Mouse (Mus musculus) cerebellum, postnatal 36 days (tissue): ENCODE data around the gene Cda.

Experiments used
- DNase-seq, 2 experiments: peaks; one replicate each; pipeline ENCODE4 v3.0.0; 2021 to 2022; ENCODE audit warnings: mixed read lengths in 2 of 2

Gene Cda

DNA sequence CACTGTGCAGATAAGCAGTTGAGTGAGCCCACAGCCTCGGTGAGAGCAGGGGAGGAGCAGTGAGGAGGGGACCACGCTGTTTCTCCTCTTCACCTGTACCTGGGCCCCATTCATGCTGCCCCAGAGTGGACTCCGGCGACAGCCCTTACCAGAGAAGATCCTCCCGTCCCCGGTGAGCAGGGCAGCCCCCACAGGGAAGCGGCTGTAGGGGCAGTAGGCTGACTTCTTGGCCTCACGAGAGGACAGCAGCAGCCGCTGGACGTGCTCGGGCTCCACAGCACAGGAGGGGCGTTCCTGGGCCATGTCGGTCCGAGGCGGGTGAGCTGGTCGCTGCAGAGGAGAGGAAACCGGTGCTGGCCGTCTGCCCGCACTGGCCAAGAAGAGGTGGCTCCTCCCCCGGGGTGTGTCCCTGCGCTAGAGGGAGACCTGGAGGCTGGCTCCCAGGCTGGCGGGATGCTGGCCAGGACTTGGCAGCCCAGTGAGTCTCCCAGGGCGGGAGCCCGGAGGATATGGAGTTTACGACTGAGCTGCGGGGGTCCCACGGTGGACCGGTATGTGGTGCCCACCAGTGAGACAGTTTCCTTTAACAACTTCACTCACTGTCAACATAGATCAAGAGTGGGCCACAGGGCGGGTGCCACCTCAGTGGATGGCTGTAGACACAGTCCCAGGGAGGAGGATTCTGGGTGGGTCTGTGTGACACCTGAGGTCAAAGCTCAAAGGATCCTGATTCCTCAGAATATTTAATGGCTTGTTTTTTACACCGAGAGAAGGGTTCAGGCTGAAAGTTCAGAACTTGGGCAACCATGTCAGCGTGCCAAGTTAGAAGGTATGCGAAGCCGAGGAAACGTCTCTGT is at the start of gene Cda:
TSS of gene Cda (minus strand) at position 352 of the 857 bp plus-strand sequence.
- peak; percentile 59 to 70 for DNase-seq

DNA sequence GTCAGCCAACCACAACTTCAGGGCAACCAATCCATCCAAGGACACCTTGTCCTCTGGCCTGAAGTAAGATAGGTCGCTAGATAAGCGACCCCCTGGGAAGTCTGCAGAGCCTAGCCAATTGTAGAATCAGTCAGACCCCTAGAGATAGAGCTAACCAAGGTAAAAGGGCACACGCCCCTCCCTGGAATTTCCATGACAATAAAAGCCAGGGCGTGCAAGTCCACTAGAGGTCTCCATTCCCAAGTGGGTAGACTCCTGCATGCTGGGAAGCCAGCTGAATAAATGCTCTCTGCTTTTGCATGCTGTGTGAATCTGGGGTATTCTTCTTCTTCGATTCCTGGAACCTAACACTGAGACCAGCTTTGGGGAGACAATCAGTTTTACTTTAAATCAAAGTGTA is 48.6 kb upstream of the Cda start:
- DNase-seq, result no peak

DNA sequence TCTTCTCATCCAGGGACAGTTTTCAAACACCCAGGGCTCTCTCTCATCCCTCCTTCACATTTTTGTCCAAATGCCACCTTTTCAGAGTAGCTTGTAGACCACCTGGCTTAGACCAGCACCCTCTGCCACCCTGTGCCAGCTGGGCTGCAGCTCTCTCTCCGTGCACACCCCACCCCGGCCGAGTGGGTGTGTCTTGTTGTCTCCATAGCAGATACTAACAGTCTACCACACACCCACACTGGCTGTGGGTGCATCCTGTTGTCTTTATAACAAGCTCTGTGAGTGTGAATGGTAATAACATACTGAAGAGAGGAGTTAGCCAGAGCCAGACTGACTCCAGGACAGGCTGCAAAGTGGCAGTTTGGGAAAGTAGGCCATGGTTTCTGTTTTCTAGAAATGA is 48.2 kb upstream of the Cda start:
- no peak for DNase-seq

DNA sequence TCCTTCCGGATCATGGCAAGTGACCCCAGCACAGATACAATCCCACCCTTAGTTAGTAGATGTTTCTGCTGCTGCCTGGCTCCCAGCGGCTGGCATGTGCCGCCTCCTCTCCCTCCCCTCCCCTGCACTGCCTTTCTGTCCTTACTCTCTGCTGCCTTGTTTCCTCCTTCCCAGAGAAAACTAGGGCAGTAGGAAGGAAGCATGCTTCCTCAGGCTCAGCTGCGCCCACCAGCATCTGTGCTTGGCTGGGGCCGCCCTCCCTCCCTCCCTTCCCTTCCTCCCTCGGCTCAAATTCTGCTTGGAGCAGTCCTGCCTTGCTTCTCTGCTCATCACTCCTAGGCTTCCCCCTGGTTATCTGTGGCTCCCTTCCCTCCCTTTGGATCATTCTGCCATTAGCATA is 46.9 kb upstream of the Cda start:
- no peak for DNase-seq

DNA sequence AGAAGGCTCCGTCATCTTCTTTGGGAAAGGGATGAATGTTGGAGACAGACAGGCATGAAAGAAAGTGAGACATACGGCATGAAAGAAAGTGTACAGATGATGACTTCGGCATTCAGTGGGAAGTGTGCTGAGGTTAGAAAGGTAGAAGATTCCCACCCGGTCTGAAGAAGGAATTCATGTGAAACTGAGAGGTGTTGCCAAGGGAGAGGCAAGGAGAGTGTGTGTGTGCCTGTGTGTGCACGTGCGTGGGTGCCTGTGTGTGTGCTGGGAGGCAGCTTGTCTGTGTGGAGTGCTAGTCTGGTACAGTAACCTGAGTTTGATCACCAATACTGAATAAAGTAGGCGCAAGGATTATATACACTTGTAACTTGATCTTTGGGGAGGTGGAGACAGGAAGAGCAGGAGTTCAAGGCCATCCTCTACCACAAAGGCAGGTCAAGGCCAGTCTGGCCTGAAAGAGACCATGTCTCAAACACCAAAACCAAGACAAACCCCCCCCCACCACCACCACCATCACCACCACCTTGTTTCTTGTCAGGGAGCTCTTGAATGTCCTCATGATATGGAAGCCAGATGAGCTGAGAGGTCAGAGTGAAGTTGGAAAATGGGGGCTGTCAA is 43.8 kb upstream of the Cda start:
- no peak for DNase-seq

DNA sequence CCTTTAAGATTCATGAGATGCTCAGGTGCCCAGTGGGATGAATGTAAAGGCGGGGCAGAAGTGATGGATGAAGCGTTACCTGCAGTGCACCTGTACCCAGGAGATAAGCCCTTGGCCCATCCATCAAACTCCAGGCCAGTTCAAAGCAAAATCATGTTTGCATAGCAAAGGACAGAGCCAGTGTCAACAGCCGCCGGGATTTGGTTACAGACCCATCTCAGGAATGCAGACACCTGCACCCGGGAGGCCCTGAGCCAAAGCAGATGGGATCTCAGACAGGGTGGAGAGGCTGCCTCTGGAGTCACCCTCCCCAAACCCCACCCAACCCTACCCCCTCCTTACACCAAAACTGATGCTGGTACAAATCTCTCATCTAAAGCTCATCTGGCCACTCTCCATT is 43.2 kb upstream of the Cda start:
- DNase-seq, result no peak

DNA sequence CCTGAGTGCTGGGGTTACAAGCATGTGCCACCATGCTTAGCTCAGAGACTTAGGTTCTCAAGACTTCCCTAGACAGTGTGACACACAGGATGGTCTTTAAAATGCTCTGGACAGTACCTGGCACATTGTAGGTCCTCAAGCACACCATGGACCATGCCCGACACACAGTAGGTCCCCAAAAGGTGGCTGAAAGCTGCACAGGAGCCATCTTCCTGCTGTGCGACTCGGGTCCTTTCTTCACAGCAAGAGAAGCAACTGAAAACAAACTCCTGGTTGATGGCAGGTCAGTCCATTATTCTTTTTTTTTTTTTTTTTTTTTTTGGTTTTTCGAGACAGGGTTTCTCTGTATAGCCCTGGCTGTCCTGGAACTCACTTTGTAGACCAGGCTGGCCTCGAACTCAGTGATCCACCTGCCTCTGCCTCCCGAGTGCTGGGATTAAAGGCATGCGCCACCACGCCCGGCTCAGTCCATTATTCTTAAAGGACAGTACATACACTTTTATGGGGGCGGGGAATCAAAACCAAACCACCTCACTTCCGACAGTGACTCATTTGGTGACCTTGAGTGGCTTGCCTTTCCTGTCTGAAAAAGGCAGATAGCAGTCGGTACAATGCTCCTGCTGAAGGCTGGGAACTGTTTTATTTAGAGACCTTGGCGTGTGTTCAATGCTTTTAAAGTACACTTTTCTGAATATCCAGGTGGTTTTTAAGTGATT is 39.8 kb upstream of the Cda start:
- no peak for DNase-seq

DNA sequence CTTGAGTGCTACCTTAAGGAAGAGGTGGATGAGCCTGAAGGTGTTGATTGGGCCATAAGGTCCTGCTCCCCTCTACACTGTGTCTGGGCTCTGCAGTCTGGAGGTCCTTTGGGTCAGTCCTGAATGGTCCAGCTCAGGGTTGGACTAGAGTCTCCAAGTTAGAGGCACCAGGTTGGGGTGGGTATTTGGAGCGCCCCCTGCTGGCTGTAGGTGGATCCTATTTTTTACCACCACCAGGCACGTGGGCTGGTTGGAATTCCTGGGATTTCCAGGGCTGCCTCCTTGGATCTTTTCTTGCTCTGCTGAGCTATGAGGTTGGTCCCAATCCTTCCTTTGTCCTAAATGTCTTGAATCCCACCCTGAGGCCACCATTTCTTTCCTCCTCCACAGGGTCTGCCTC is 37.0 kb upstream of the Cda start:
- peak; percentile 27 to 30 for DNase-seq

DNA sequence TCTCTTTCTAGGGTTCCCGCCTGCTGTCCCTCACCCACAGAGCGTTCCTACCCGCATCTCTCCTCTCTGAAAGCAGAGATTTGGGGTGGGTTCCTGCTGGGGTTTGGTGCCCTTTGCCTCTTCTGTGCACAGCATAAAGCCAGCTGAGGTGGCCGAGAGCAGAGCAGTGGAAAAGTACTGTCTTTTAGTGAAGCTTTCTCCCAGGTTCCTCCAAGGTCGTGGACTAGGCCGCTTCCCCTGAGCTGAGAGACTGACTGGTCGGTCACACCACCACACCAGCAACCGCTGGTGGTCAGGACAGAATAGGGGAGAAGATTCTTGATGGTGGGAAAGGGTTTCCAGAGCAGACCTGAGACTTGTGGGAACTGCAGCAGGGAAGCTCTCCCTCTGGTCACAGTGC is 28.9 kb upstream of the Cda start:
- DNase-seq, result no peak

DNA sequence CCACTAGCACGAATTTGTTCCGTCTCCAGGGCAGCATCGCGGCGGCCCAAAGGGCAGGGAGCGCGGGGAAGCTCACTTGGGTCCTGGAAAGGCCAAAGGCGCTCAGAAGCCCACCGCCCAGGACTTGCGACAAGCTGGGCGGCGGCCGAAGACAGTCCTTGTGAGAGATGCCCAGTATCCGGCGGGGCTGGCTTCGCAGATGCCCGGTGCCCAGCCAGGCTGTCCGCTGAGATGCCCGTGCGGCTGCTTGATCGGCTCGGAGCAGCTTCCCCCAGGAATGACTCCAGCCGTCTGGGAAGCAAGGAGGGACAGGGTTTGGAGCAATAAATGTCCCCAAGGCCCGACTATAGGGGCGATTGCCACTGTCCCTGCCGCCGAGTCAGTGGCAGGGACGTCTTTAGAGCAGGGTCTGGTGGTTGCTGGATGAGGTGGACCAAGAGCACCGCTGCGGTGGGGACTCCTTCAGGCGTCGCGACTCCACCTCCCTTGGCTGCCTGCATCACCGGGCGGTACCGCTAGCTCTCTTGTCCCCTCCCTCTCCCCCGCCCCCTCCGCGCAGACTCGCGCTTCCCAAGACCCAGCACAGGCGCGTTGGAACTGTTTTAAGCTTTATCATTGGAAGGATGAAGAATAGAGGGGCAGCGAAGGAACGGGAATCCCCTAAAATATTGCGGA is 28.3 kb upstream of the Cda start, which contains the start of gene Fam43b:
TSS of gene Fam43b (minus strand) at position 558 of the 675 bp plus-strand sequence.
- DNase-seq, result peak; percentile 10 to 39

DNA sequence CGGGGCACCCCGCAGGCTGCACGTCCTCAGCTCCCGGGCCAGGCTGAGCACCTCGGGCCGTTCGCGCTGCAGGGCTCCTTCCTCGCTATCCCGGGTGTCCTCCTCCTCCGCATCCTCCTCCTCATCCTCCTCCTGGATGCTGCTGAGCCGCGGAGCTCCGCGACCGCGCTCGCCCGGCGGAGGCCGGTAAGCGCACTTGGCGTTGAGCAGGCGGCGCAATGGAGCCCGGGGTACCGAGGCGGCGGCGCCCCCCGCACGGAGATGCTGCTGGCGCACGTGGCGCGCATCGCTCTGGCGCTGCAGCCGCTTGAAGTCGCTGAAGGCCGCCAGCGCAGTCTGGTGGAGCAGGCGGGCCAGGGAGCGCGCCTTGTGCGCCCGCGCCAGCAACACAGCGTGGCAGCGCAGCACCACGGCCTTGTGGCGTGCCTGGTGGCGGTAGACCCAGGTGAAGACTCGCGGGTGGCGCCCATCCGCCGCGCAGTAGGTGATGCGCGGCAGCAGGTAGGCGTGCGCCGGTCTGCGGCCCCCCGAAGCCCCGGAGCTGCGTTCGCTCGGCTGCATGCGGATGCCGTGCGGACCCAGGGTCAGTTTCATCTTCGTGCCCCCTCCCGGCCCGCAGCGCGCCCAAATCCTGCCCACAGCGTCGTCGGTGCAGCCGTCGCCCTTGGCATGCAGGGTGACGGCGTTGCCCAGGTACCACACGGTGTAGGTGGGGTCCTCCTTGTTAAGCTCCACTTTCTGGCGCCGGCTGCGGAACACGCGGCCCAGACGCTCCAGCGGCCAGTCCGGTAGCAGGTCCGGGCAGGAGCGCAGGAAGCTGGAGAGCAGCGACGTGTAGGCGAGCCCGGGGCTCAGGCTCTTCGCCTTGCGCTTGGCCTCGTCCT is 27.5 kb upstream of the Cda start:
- peak; percentile 7 to 16 for DNase-seq

DNA sequence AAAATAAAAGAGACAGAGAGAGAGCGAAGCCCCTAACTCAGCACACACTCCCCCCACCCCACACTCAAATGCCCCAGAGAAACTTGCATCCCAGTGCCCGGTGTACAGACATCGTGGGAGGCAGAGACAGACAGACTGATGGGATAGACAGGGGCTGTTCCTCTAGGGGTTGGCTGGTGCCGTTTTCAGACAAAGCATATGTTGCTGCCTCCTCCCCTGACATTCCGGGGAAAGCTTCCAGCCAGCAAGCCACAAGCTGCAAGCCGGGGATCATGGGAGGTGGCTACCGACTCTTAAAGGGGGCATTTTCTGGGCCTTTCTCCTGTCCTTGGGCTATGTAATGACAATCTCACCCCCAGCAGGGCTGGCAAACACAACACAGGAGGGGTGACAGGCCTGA is 25.9 kb upstream of the Cda start:
- no peak for DNase-seq

DNA sequence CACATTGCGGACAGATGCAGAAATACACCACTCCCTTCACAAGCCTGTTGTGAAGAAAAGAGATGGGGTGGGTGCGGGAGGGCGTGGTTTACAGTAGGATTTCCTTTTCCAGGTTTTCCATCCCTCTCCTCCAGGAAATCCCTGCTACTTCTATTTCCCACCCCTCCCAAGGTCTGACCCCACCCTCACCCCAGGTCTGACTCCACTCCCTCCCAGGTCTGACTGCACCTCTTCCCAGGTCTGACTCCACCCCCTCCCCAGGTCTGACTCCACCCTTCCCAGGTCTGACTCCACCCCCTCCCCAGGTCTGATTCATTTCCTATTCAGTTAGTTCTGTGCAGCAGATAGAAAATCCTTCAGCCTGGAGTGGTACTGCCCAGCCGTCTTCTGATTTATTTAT is 16.0 kb upstream of the Cda start:
- DNase-seq, result no peak

DNA sequence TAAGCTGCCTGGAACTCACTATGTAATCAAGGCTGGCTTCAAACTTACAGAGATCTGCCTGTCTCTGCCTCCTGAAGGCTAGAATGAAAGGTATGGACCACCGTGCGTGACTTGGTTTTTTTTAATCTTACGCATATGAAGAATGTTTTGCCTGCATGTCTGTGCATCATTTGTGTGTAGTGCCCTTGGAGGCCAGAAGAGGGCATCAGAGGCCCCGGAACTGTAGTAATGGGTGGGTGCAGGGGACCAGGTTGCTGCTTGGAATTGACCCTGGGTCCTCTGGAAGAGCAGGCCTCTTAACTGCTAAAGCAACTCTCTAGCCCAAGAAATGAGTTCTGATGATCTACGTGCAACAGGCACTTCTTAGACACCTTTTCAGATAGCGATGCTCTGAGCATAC is 14.7 kb upstream of the Cda start:
- no peak for DNase-seq

DNA sequence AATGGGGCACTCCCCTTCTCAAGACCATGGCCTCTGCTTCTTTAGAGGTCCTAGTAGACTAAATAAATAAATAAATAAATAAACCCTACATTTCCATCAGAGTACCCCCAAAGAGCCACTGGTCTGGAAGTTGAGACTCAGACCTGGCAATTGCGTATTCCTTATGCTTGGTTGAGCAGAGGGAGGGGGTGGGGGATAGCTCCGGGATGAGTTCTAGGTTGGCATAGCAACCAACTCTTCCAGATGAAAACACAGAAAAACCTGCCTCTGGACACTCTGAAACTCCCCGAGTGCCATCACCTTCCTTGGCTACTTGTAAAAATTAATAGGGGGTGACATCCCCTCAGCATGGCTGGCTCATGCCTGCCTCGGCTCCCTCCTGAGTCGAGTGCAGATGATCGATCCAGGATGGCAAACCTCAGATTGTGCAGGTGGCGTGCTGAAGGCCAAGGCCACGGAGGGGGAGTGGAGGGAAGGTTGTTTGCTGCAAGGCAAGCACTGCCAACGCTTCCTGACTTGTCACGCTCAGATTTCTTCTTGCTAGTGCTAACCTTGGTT is 12.4 kb upstream of the Cda start:
- no peak for DNase-seq

DNA sequence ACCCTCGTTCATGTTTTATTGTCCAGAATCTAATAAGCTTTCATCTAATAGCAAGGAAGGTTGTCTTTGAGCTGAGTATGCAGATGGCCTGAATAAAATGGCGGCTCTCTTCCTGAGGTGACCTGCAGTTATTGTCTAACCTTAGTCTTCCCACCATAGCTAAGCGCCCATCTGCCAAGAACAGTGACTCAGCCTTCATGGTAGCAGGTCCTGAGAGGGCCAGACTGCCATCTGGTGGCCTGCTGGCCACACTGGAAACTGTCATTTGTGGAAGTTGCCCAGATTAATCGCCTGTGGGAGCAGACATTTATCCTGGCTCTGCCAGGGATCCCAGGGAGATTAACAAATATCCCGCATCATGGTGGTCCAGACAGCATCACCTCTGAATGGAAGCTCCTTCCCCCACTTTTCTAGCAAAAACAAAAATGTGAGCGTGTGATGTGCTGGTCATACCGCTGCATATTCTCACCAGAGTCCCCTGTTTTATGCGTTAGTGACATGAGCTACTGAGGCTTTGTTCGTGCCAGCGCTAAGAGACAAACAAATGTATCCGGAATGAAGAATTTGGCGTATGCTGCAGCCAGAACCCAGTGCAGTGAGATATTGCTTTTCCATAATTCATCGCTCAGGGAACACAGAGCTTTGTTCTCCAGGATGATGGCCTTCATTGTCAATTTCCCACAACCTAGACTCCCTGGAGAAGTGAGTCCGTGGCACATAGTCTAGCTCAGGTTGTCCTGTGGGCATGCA is 11.5 kb upstream of the Cda start:
- peak; percentile 87 to 89 for DNase-seq

DNA sequence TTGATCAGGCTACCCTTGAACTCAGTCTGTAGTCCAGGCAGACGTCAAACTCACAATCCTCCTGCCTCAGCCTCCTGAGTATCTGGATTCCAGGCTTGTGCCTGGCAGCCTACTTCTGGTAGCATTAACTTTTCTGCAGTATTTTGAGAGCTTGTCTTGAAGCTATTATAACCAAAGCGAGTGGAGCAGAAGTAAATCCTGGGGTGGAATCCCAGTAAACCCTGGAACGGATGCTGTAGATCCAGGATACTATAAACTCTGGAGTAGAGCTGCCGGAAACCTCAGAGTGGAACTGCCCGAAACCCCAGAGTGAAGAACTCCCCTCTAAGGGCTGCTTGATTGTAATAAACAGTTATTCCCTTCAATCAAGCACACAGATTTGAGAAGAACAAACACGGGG is 9.7 kb upstream of the Cda start:
- DNase-seq, result peak; percentile 26 to 37

DNA sequence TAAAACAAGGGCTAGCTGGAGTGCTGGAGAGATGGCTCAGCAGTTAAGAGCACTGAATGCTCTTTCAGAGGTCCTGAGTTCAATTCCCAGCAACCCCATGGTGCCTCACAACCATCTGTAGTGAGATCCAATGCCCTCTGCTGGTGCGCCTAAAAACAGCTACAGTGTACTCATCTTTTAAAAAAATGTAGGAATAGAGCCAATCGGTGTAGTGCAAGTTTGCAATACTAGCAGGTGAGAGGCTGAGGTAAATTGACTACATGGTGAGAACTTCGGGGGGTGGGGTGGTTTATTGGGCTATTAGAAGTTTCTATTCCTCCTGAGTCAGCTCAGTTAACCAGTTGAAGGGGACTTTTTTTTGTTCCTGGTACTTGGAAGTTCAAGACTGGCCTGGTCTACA is 7.3 kb upstream of the Cda start:
- no peak for DNase-seq

DNA sequence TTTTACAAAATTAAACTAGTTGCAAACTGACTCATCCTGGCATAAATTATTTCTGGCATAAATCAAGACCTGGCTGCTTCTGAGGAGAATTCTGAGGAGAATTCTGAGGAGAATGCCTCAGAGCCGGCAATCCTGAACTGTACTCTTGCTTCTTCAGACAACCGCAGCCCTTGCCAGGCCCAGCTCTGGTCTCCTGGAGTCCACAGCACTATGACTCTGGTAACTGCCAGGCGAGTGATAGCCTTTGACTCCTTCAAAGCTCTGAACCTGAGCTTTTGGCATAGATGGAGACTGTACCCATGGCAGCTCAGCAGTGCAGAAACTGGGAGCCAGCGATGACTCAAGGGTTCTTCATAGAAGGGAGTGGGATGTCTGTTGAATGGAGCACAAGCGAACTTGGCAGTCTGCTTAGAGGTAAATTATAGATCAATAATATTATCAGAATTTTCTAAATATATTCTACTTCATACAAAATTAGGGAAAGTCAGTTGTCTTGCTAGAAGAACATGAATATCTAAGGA is 3.3 kb upstream of the Cda start:
- DNase-seq, result no peak

DNA sequence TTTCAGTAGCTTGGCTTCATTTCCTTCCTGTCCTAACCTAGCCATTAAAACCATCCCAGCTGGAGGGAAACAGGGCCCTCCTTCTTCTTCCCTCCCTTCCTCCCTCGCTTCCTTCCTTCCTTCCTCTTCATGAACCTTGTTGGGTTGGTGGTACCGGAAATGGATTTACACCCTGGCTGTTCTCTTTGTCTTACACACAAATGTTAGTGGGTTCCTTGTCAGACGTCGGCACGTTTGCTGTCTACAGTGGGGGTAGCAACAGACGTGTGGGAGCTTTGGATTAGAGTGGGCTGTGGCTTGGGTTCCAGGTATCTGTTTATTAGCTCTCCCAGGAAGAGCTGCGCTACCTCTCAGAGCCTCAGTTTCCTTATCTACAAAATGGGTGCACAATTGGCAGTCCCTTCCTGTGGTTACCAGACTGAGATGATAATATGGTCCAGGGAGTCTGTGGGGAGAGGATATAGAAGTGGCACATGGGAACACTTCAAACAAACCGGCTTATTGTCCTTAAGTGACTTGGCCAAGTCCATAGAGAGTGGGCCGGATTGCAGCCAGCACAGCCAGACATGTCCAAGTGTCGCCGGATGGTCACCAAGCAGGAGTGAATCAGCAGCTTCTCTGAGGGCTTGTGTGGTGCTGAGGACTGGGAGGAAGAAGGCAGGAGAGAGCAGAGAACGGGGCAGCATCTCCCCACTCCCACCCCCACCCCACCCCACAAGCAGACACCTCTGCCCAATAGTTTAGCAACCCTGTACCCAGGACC is 887 bp upstream of the Cda start:
- no peak for DNase-seq
